Mouse (Mus musculus) brain, embryonic 18.5 days (tissue): Measurements from ENCODE around the gene Spin2e.
"Not testable (repeated sequence)": the region's sequence is repeated elsewhere in the genome, so short reads cannot be mapped to it uniquely, and the experiment has no call there.

Experiments
- DNase-seq: peaks from one replicate; pipeline ENCODE4 v3.0.0-alpha.2; 2012; ENCODE audit warnings: low read depth, low spot score

Spin2e gene

GRCm38 (mm10) chrX:31618820-31619219 lies at the start of gene Spin2e:
Gene Spin2e (minus strand): TSS chrX:31618920.
- not testable (repeated sequence) for DNase-seq

- not testable (repeated sequence) for DNase-seq
Observed at GRCm38 (mm10) chrX:31574183-31574582, 44.5 kb downstream of the Spin2e start, which contains the start of gene Gm21883. Gene Gm21883 (minus strand): TSS chrX:31574283.
